Mouse (Mus musculus) liver, embryonic 14.5 days (tissue): ENCODE data around the gene Cog7.

Experiments used
- CTCF ChIP-seq: IDR thresholded peaks from 2 replicates; pipeline ENCODE4 v1.5.1; 2016; ENCODE audit warnings: antibody characterized with exemption, low read depth, control low read depth
- EP300 ChIP-seq: IDR thresholded peaks from 2 replicates; pipeline ENCODE4 v1.6.1; 2016; ENCODE audit warnings: antibody characterized with exemption, low read depth

DNA sequence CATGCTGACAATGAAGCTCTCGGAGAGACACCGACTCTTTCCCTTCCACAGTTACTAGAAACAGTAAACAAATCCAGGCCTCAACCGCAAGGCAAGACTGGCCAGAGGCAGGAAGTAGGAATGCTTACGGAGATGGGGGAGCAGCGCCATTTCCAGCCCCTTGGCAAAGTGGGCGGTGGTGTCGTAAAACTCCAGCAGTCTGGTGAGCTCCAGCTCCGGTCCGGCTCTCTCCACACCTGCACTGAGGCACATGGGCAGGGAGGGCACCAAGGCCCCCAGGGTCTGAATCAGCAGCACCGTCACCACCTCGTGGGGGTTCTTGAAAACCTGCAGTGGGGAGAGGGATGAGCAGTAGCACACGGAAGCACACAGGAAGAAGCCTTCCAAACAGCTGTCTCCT lies 25.7 kb downstream of the Cog7 start:
- TF ChIP-seq CTCF (no peak), EP300 (no peak)
